Mouse (Mus musculus) ES-E14 (cell line): Measurements from ENCODE around the gene Ccdc93. TPM values are rescaled to one million over a fixed set of nuclear protein-coding genes. Genes with fewer than 3 reads are reported as not detected.

Experiments used
- DNase-seq: peaks from one replicate; pipeline ENCODE4 v3.0.0-alpha.2; 2013; ENCODE audit warnings: low read depth, low spot score
- H3K27ac ChIP-seq: 2 replicates; pipeline ENCODE4 v1.5.1; 2012; ENCODE audit warnings: low read depth, mild to moderate bottlenecking, low read length, moderate library complexity, mixed read lengths; ENCODE audit not compliant: poor library complexity, insufficient read depth, severe bottlenecking
- H3K36me3 ChIP-seq: 2 replicates; pipeline ENCODE4 v1.6.1; 2012; ENCODE audit warnings: mild to moderate bottlenecking, low read length, moderate library complexity, mixed read lengths; ENCODE audit not compliant: control insufficient read depth, poor library complexity, insufficient read depth, severe bottlenecking
- H3K4me1 ChIP-seq, 2 experiments: fragments of 150-350 bp in 1 of 2; sonication (generic) in 1 of 2; 2 replicates each; pipeline ENCODE4 v1.6.1; 2012; ENCODE audit warnings: low read length in 2 of 2, mild to moderate bottlenecking in 1 of 2, mixed read lengths in 1 of 2; ENCODE audit not compliant: control insufficient read depth in 2 of 2, insufficient read depth in 2 of 2, poor library complexity in 1 of 2
- H3K4me3 ChIP-seq, 2 experiments: fragments of 150-350 bp in 1 of 2; sonication (generic) in 1 of 2; 2 replicates each; pipeline ENCODE4 v1.5.1; 2012; ENCODE audit warnings: low read length in 2 of 2, low read depth in 1 of 2, mild to moderate bottlenecking in 1 of 2, mixed read lengths in 1 of 2; ENCODE audit not compliant: insufficient read depth in 1 of 2, poor library complexity in 1 of 2, severe bottlenecking in 1 of 2
- H3K9ac ChIP-seq: 2 replicates; pipeline ENCODE4 v1.6.1; 2012; ENCODE audit warnings: low read depth, mild to moderate bottlenecking, low read length, mixed read lengths; ENCODE audit not compliant: poor library complexity, insufficient read depth, severe bottlenecking
- H3K9me3 ChIP-seq: fragments of 150-350 bp; sonication (generic); 2 replicates; pipeline ENCODE4 v1.6.1; 2012; ENCODE audit warnings: low read depth, mild to moderate bottlenecking, low read length; ENCODE audit not compliant: control insufficient read depth, insufficient read depth
- CHD2 ChIP-seq: IDR thresholded peaks from 2 replicates; pipeline ENCODE4 v1.6.1; 2014; ENCODE audit warnings: mild to moderate bottlenecking, low read depth, low read length, inconsistent platforms
- HCFC1 ChIP-seq: IDR thresholded peaks from 2 replicates; pipeline ENCODE4 v1.6.1; 2012; ENCODE audit warnings: low read length, inconsistent platforms, borderline replicate concordance; ENCODE audit not compliant: insufficient read depth
- MAFK ChIP-seq: IDR thresholded peaks from 2 replicates; pipeline ENCODE4 v1.6.1; 2014; ENCODE audit warnings: mild to moderate bottlenecking, low read depth, low read length, inconsistent platforms; ENCODE audit not compliant: insufficient read depth
- ZC3H11A ChIP-seq: IDR thresholded peaks from 2 replicates; pipeline ENCODE4 v1.6.1; 2012; ENCODE audit warnings: low read depth, mild to moderate bottlenecking, inconsistent platforms, low read length, borderline replicate concordance
- ZNF384 ChIP-seq: IDR thresholded peaks from 2 replicates; pipeline ENCODE4 v1.6.1; 2012; ENCODE audit warnings: low read depth, low read length, inconsistent platforms
- in situ Hi-C, 2 experiments: fragments of 600-800 bp; cut with MboI; formaldehyde crosslinking; loops; one replicate each; pipeline ENCODE4 v1.15.1; 2025; ENCODE audit warnings: low sequenced_read_pairs in 2 of 2, inconsistent platforms in 1 of 2; ENCODE audit not compliant: unreplicated experiment in 2 of 2
- total RNA-seq: library from RNA; depleted of rRNA; stranded (reverse); fragments of 300-350 nt; gene quantifications from 2 replicates; pipeline ENCODE4 v1.2.3, GENCODE M21; 2012

The Ccdc93 gene
- total RNA-seq, 1 experiment, result 11.7 TPM

DNA sequence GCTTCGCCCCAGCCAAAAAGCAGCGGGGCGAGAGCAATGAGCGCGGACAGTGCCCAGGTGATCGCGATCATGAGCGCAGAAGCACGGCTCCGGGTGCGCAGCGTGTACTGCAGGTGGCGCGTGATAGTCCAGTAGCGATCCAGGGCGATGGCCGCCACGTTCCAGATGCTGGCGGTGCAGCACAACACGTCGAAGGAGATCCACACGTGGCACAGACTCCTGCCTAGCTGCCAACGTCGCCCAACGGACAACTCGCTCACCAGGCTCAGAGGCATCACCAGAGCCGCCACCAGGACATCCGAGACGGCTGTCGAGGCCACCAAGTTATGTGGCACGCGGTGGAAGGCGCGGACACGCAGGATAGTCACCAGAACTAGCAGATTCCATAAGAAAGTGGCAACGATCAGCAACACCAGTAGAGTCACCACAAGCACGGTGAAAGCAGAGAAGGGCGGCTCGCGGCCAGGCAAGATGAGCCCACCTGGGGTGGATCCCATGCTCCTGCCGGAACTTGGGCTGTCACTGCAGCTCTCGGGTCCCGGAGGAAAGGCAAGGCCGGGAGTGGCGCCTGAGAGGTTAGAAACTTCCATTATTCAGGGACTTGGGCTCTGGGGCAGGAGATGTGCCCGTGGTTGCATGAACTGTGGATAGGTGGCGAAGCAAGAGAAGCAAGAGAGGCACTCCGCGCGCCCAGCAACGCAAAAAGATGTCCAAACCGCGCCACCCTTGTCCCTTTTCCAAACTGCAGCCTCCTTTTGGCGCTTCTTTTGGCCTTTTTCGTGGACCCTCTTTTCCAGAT is 97.0 kb downstream of the Ccdc93 start:
- Histone ChIP-seq H3K4me3 (peak overlapping the region; percentile 46 to 55), H3K9ac (no peak overlapping the region), H3K9me3 (no peaks in the 10 kb centered on the region), H3K27ac (no peak overlapping the region), H3K36me3 (no peaks in the 10 kb centered on the region), H3K4me1 (peaks cover 0 to 4% of the 10 kb centered on the region in 2 experiments; a peak in 2 of 4 replicates)
- in situ Hi-C loops, result no loop called here
- TF ChIP-seq ZC3H11A (no peak), ZNF384 (no peak), HCFC1 (no peak), CHD2 (no peak), MAFK (no peak)
- peak; percentile 11 for DNase-seq

DNA sequence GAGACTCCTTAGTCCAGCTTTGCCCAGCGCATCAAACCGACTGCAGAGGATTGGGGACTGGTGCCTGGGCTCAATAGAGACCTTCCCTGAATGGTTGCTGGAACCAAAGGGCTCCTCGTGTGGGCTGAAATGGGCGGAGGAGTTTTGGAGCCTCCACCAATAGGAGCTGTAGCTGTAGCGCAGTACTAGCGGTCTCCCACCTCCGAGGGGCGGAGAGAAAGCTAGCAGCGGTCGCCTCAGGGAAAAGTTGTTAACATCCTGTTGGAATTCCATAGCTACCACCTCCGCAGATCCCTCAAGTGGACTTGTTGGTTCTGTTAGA is 97.5 kb downstream of the Ccdc93 start, which contains the start of gene Htr5b:
Gene Htr5b (minus strand): TSS at position 67 of the 322 bp plus-strand sequence.
- Histone ChIP-seq H3K4me1 (peaks cover 0 to 4% of the 10 kb centered on the region in 2 experiments; a peak in 2 of 4 replicates), H3K36me3 (no peaks in the 10 kb centered on the region), H3K9ac (no peak within 1 kb of the TSS), H3K27ac (no peak within 1 kb of the TSS), H3K4me3 (peak within 1 kb of the TSS; percentile 46 to 55), H3K9me3 (no peaks in the 10 kb centered on the region)
- in situ Hi-C loops, result no loop called here
- DNase-seq, result peak; percentile 66
- no peak for TF ChIP-seq HCFC1
- no peak for TF ChIP-seq ZNF384
- TF ChIP-seq ZC3H11A, result no peak
- no peak for TF ChIP-seq CHD2
- no peak for TF ChIP-seq MAFK

DNA sequence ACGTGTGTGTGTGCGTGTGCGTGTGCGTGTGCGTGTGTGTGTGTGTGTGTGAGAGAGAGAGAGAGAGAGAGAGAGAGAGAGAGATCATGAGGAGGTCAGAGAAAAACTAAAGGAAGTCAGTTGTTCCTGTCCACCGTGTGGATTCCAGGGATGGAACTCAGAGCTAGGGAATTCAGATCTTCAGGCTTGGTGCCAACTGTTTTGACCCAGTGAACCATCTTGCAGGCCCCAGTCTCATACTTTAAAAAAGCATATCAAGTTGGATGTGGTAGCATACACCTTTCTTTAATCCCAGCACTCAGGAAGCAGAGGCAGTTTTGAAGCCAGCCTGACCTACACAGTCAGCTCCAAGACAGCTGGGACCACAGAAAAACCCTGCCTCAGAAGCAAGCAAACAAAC is 98.4 kb downstream of the Ccdc93 start:
- in situ Hi-C loops, result no loop called here
- Histone ChIP-seq H3K4me3 (no peak overlapping the region), H3K4me1 (peaks cover 0 to 4% of the 10 kb centered on the region in 2 experiments; a peak in 2 of 4 replicates), H3K36me3 (no peaks in the 10 kb centered on the region), H3K27ac (no peak overlapping the region), H3K9me3 (no peaks in the 10 kb centered on the region), H3K9ac (no peak overlapping the region)
- no peak for DNase-seq
- TF ChIP-seq CHD2, result no peak
- TF ChIP-seq ZC3H11A, result no peak
- no peak for TF ChIP-seq MAFK
- no peak for TF ChIP-seq ZNF384
- no peak for TF ChIP-seq HCFC1

DNA sequence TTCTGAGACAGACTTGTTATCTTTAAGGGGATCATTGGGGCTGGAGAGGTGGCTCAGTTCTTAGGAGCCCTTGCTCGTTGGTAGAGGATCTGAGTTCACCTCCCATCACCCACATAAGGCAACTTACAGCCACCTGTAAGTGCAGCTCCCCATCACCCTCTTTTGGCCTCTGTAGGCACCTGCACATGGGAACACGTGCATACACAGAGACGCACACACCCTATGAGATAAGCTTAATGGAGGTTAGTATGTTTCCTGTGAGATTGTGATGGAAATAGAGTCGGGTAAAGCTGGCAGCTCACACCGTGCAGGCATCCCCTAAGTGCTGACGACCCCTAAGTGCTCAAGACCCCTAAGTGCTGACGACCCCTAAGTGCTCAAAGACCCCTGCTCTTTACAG is 100.6 kb downstream of the Ccdc93 start:
- Histone ChIP-seq H3K27ac (no peak overlapping the region), H3K9ac (no peak overlapping the region), H3K36me3 (no peaks in the 10 kb centered on the region), H3K9me3 (no peaks in the 10 kb centered on the region), H3K4me3 (no peak overlapping the region), H3K4me1 (peaks cover 0 to 4% of the 10 kb centered on the region in 2 experiments; a peak in 2 of 4 replicates)
- TF ChIP-seq HCFC1, result no peak
- in situ Hi-C loops, result no loop called here
- DNase-seq, result no peak

DNA sequence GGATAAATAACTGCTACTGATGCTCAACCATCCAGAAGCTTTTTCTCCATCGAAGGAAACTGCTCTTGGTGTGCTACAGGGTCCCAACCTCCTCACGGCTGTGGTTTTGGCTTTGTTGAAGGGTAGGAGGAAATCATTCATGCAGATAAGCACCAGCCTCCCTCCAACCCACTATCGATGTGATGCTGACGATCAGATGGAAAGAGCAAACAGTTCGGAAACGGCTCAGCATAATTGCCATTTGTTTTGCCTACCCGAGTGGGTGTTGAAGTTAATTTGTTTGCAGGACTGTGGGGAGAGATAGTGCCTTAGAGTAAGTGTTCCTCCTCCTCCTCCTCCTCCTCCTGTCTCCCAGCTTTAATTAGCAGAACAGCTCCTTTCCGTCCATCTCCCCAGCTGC is 109.5 kb downstream of the Ccdc93 start:
- H3K4me1 ChIP-seq, result no peaks in the 10 kb centered on the region
- in situ Hi-C loops, result no loop called here
- H3K9me3 ChIP-seq, result no peaks in the 10 kb centered on the region
- H3K27ac ChIP-seq, result no peak overlapping the region
- no peaks in the 10 kb centered on the region for H3K36me3 ChIP-seq
- DNase-seq, result no peak
- H3K4me3 ChIP-seq, result no peak overlapping the region
- no peak overlapping the region for H3K9ac ChIP-seq
- TF ChIP-seq CHD2 (no peak), ZC3H11A (no peak), MAFK (no peak)
